Mouse (Mus musculus) lung, embryonic 14.5 days (tissue): ENCODE data around the gene Lonp2. TPM values are rescaled to one million over a fixed set of nuclear protein-coding genes. Genes with fewer than 3 reads are reported as not detected.

Source experiments
- ATAC-seq: fragments of 200-750 bp; cut with Nextera tagmentation; 2 replicates; pipeline ENCODE4 v1.8.0; 2017; ENCODE audit warnings: mild to moderate bottlenecking, moderate TSS enrichment, moderate library complexity; ENCODE audit not compliant: insufficient read depth
- DNase-seq: peaks from one replicate; pipeline ENCODE4 v3.0.0-alpha.2; 2015
- H3K27ac ChIP-seq: fragments of 300-500 bp; sonication (generic); 2 replicates; pipeline ENCODE4 v1.5.1; 2014; ENCODE audit warnings: low read depth, mild to moderate bottlenecking, moderate library complexity
- H3K27me3 ChIP-seq: fragments of 300-500 bp; sonication (generic); 2 replicates; pipeline ENCODE4 v1.6.1; 2014; ENCODE audit warnings: low read length, control low read depth; ENCODE audit not compliant: insufficient read depth
- H3K36me3 ChIP-seq: fragments of 300-500 bp; sonication (generic); 2 replicates; pipeline ENCODE4 v1.6.1; 2014; ENCODE audit warnings: control low read depth; ENCODE audit not compliant: insufficient read depth
- H3K4me1 ChIP-seq: fragments of 300-500 bp; sonication (generic); 2 replicates; pipeline ENCODE4 v1.6.1; 2014; ENCODE audit warnings: antibody characterized with exemption, control low read depth; ENCODE audit not compliant: insufficient read depth
- H3K4me2 ChIP-seq: fragments of 300-500 bp; sonication (generic); 2 replicates; pipeline ENCODE4 v1.6.1; 2014; ENCODE audit warnings: mild to moderate bottlenecking
- H3K4me3 ChIP-seq: fragments of 300-500 bp; sonication (generic); 2 replicates; pipeline ENCODE4 v1.5.1; 2014; ENCODE audit warnings: low read depth, low read length
- H3K9ac ChIP-seq: fragments of 300-500 bp; sonication (generic); 2 replicates; pipeline ENCODE4 v1.6.1; 2014
- H3K9me3 ChIP-seq: fragments of 300-500 bp; sonication (generic); 2 replicates; pipeline ENCODE4 v1.6.1; 2016; ENCODE audit warnings: low read depth, low read length, control low read depth
- CTCF ChIP-seq: IDR thresholded peaks from 2 replicates; pipeline ENCODE4 v1.5.1; 2016; ENCODE audit warnings: antibody characterized with exemption, low read depth
- WGBS: fragments of 180-500 bp; shearing (Covaris S2); extraction: QIAGEN DNeasy Blood & Tissue Kit; methylation state at CpG from one replicate; pipeline ENCODE4 v1.1.7; 2014; 5-methylcytosine and 5-hydroxymethylcytosine counted together
- microRNA-seq: library from miRNA; unstranded; fragments of <30 nt; microRNA quantifications from one replicate; pipeline ENCODE4, GENCODE M21; 2016; ENCODE audit warnings: borderline number of aligned reads
- polyA plus RNA-seq: library from polyadenylated mRNA; unstranded; fragments of >200 nt; fragmentation: Nextera tagmentation; extraction: Ambion mirVana; gene quantifications from 2 replicates; pipeline ENCODE4 v1.2.1, GENCODE M21; 2014

The Lonp2 gene
- polyA plus RNA-seq, 1 experiment from 2014 or later, result 48.0 TPM

- Histone ChIP-seq H3K9me3 (no peaks in the 10 kb centered on the region), H3K4me2 (no peak overlapping the region), H3K4me3 (no peak overlapping the region), H3K36me3 (no peaks in the 10 kb centered on the region), H3K9ac (no peak overlapping the region), H3K27ac (no peak overlapping the region), H3K4me1 (no peaks in the 10 kb centered on the region), H3K27me3 (no peaks in the 10 kb centered on the region)
- DNase-seq (no peak), ATAC-seq (no peak)
- no peak for TF ChIP-seq CTCF
- WGBS, result 89% methylated on average over 10 of the region's 10 CpGs
Measured at GRCm38 (mm10) chr8:86765155-86765554, 141.3 kb downstream of the Lonp2 start.

DNA sequence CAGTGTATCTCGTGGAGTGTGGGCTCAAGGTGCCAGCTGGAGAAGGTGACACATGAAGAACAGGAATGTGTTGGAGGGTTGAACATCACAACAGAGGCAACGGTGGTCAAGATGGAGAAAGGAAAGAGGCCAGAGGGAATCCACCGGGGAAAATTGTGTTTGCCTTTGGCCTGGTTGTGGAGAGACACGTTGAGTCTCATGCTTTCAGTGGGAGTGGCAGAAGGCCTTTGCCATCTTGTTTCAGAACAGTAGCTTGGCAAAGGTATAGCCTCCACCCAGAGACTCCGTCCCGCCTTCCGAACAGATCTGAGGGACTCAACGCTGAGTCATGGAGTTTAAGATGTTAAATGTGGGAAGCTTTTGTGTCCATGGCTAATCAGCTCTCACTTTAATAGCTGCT is 141.8 kb downstream of the Lonp2 start:
- WGBS, result 82% methylated on average over 8 of the region's 8 CpGs
- Histone ChIP-seq H3K4me3 (no peak overlapping the region), H3K9me3 (no peaks in the 10 kb centered on the region), H3K4me1 (no peaks in the 10 kb centered on the region), H3K9ac (no peak overlapping the region), H3K4me2 (no peak overlapping the region), H3K36me3 (no peaks in the 10 kb centered on the region), H3K27ac (no peak overlapping the region), H3K27me3 (no peaks in the 10 kb centered on the region)
- TF ChIP-seq CTCF, result no peak
- ATAC-seq, result no peak
- DNase-seq, result no peak

DNA sequence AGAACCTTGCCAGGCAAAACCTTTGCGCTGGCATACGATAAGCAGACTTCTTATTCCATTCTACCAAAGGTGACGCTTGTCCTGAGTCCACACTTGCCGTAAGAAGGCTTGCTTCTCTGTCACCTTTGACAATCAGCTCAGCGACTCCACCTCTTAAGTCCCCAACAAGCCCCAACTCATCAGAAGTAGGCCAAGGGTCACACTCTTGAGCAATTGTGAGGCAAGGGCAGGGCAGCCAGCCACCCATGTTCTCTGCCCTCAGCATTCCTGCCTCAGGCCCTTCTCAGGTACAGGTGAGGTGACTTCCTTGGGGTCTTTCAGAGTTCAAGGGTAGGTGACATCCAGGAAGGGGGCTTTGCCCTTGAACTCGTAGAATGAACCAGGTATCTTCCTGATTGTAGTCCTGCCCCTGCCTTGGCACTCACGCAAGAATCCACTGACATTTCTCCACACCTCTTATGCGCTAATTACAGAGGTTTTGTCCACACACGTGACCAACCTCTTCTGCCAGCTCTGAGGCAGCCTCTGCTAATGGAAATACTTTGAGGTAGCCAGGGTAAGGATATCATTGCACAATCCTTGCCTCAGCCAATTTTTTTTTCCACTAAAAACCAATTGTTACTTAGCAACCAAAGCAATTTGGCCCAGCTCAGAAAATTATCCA is 142.8 kb downstream of the Lonp2 start:
- Histone ChIP-seq H3K4me2 (no peak overlapping the region), H3K9me3 (no peaks in the 10 kb centered on the region), H3K36me3 (no peaks in the 10 kb centered on the region), H3K27me3 (no peaks in the 10 kb centered on the region), H3K4me3 (no peak overlapping the region), H3K9ac (no peak overlapping the region), H3K4me1 (no peaks in the 10 kb centered on the region), H3K27ac (no peak overlapping the region)
- 79% methylated on average over 9 of the region's 9 CpGs for WGBS
- no peak for TF ChIP-seq CTCF
- DNase-seq (no peak), ATAC-seq (no peak)

GRCm38 (mm10) chr8:86768499-86768898 is 144.7 kb downstream of the Lonp2 start:
- 60% methylated on average over 5 of the region's 5 CpGs for WGBS
- no peak overlapping the region for H3K4me3 ChIP-seq
- no peaks in the 10 kb centered on the region for H3K36me3 ChIP-seq
- DNase-seq (peak; percentile 76), ATAC-seq (no peak; the same call in 1 of the 2 replicates)
- TF ChIP-seq CTCF, result no peak
- no peak overlapping the region for H3K9ac ChIP-seq
- H3K4me2 ChIP-seq, result no peak overlapping the region
- H3K27me3 ChIP-seq, result no peaks in the 10 kb centered on the region
- H3K9me3 ChIP-seq, result no peaks in the 10 kb centered on the region
- H3K27ac ChIP-seq, result no peak overlapping the region
- H3K4me1 ChIP-seq, result no peaks in the 10 kb centered on the region

DNA sequence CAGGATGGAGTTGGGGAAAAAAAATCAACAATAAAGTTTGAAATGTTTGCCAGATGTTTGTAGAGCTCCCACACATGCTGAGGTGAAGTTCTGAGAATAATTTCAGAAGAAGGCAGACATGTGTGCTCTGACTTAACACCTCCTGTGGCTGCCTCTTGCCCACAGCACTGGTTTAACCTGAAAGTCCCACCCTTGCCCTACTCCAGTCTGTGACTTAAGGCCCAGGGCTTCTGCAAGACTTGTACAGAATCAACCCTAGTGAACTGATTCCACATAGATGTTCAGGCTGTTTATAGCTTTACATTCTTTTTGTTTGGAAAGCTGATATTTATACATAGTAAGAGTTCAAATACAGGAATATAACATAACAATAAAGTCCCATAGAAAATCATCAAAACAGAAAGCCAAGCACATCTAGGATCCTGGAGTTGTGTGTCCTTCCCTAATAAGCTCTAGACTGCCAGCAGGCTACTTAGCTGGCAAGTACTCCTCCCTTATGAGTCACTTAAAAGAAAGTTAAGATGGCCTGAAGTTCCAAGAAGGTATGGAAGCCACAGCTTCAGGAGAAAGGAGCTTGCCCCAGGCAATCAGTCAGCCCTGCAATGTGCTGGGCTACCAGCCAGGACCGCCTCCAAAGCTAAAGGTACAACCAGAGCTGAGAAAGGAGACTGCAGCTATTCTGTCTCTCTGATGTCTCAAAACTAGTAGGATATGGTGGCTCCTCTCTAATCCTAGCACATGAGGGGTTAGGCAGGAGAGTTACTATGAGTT is 146.3 kb downstream of the Lonp2 start:
- DNase-seq (no peak), ATAC-seq (no peak)
- Histone ChIP-seq H3K4me3 (no peak overlapping the region), H3K9ac (no peak overlapping the region), H3K4me1 (no peaks in the 10 kb centered on the region), H3K36me3 (no peaks in the 10 kb centered on the region), H3K9me3 (no peaks in the 10 kb centered on the region), H3K27me3 (no peaks in the 10 kb centered on the region), H3K4me2 (no peak overlapping the region), H3K27ac (no peak overlapping the region)
- no peak for TF ChIP-seq CTCF
- 61% methylated on average over 1 of the region's 1 CpGs for WGBS

Small RNAs within 50 kb of the gene (microRNA-seq; reads per million reads assigned to microRNA genes)
- gene Gm44348, result not detected

Other genes with a start within 250 kb of the Lonp2 start
- not detected in 2 replicates for gene Abcc12, start 43.4 kb upstream of the Lonp2 start, polyA plus RNA-seq
- 4.1 and 6.2 TPM in 2 replicates for gene Gm10638, start 121.7 kb downstream of the Lonp2 start, polyA plus RNA-seq
- gene Siah1a, start 121.9 kb downstream of the Lonp2 start, polyA plus RNA-seq, result 50.8 and 51.6 TPM in 2 replicates